Mouse (Mus musculus): Measurements from ENCODE around the gene Runx1. TPM values are rescaled to one million over a fixed set of nuclear protein-coding genes. Genes with fewer than 3 reads are reported as not detected.

Gene Runx1
- polyA plus RNA-seq, 1 experiment = 0.62 TPM

DNA sequence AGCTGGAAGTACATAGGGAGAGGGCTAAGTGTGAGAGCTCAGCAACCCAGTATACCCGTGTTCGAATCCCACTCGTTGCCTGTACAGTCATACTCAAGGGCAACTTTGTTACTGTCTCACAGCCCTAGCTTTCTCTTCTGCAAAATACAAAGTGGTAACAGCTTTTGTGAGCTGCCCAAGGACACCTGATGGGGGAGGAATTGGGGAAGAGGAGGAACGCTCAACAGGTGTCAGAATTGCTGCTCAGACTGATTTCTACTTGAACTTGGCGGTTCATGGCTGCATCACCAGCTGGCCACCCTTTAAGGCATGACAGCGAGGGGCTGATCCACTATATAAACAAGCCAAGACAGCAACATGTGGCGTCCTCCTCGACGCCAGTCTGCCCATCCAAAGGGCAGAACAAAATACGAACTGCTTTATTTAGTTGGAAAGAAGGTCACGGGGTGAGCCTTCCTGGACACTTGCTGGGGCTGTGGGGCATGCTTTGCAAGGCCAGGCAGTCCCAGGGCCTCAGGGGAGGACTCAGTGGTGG, 151.0 kb downstream of the Runx1 start:
- Histone ChIP-seq H3K4me3 (ENCODE audit: control insufficient read depth, low read depth, low read length) (no peak overlapping the region), H3K27ac (ENCODE audit: control insufficient read depth, insufficient read depth, low read depth, low read length) (no peak overlapping the region), H3K4me1 (ENCODE audit: control insufficient read depth, insufficient read depth, low read length) (peaks cover 3% of the 10 kb centered on the region), H3K27me3 (ENCODE audit: control insufficient read depth, insufficient read depth, low read length) (no peaks in the 10 kb centered on the region), H3K36me3 (ENCODE audit: control insufficient read depth, insufficient read depth, low read length) (no peaks in the 10 kb centered on the region)
- TF ChIP-seq POLR2A (IDR thresholded peaks at IDR 0.05; ENCODE audit: control insufficient read depth, low read depth, low read length) (no peak), CTCF (IDR thresholded peaks at IDR 0.05; ENCODE audit: control insufficient read depth, insufficient read depth, insufficient replicate concordance, low read depth, low read length) (no peak)

GRCm38 (mm10) chr16:92674121-92674816, 151.7 kb downstream of the Runx1 start:
- TF ChIP-seq POLR2A (IDR thresholded peaks at IDR 0.05; ENCODE audit: control insufficient read depth, low read depth, low read length) = no peak
- TF ChIP-seq CTCF (IDR thresholded peaks at IDR 0.05; ENCODE audit: control insufficient read depth, insufficient read depth, insufficient replicate concordance, low read depth, low read length) = no peak
- Histone ChIP-seq H3K36me3 (ENCODE audit: control insufficient read depth, insufficient read depth, low read length) (no peaks in the 10 kb centered on the region), H3K27me3 (ENCODE audit: control insufficient read depth, insufficient read depth, low read length) (no peaks in the 10 kb centered on the region), H3K4me1 (ENCODE audit: control insufficient read depth, insufficient read depth, low read length) (peaks cover 3% of the 10 kb centered on the region), H3K4me3 (ENCODE audit: control insufficient read depth, low read depth, low read length) (no peak overlapping the region), H3K27ac (ENCODE audit: control insufficient read depth, insufficient read depth, low read depth, low read length) (no peak overlapping the region)

DNA sequence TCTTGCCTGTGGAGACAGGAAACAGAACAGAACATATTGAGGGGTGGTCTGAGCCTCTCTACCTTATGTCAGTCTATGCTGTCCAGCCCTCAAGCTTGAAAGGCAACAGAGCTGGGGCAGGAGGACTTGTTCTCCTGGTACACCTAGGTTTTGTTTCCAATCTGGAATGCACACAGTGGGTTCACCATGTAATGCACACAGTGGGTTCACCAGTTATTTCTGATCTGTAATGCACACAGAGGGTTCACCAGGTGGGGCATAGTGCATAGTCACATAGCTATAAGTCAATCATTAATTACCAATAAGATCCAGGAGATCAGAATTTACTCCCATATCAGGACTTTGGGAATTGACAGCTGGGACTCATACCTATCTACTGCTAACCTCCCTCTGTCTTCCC, 157.1 kb downstream of the Runx1 start:
- Histone ChIP-seq H3K4me3 (ENCODE audit: control insufficient read depth, low read depth, low read length) (no peak overlapping the region), H3K4me1 (ENCODE audit: control insufficient read depth, insufficient read depth, low read length) (no peaks in the 10 kb centered on the region), H3K27ac (ENCODE audit: control insufficient read depth, insufficient read depth, low read depth, low read length) (no peak overlapping the region), H3K27me3 (ENCODE audit: control insufficient read depth, insufficient read depth, low read length) (no peaks in the 10 kb centered on the region), H3K36me3 (ENCODE audit: control insufficient read depth, insufficient read depth, low read length) (no peaks in the 10 kb centered on the region)
- TF ChIP-seq CTCF (IDR thresholded peaks at IDR 0.05; ENCODE audit: control insufficient read depth, insufficient read depth, insufficient replicate concordance, low read depth, low read length) = no peak

- Histone ChIP-seq H3K4me1 (ENCODE audit: control insufficient read depth, insufficient read depth, low read length) (no peaks in the 10 kb centered on the region), H3K27me3 (ENCODE audit: control insufficient read depth, insufficient read depth, low read length) (no peaks in the 10 kb centered on the region), H3K4me3 (ENCODE audit: control insufficient read depth, low read depth, low read length) (no peak overlapping the region), H3K27ac (ENCODE audit: control insufficient read depth, insufficient read depth, low read depth, low read length) (no peak overlapping the region), H3K36me3 (ENCODE audit: control insufficient read depth, insufficient read depth, low read length) (no peaks in the 10 kb centered on the region)
- TF ChIP-seq POLR2A (IDR thresholded peaks at IDR 0.05; ENCODE audit: control insufficient read depth, low read depth, low read length) (no peak), CTCF (IDR thresholded peaks at IDR 0.05; ENCODE audit: control insufficient read depth, insufficient read depth, insufficient replicate concordance, low read depth, low read length) (no peak)
Measured at GRCm38 (mm10) chr16:92661757-92662156, 164.2 kb downstream of the Runx1 start.

GRCm38 (mm10) chr16:92656750-92657149, 169.2 kb downstream of the Runx1 start:
- Histone ChIP-seq H3K4me1 (ENCODE audit: control insufficient read depth, insufficient read depth, low read length) (peaks cover 3% of the 10 kb centered on the region), H3K36me3 (ENCODE audit: control insufficient read depth, insufficient read depth, low read length) (no peaks in the 10 kb centered on the region), H3K27me3 (ENCODE audit: control insufficient read depth, insufficient read depth, low read length) (no peaks in the 10 kb centered on the region), H3K4me3 (ENCODE audit: control insufficient read depth, low read depth, low read length) (no peak overlapping the region), H3K27ac (ENCODE audit: control insufficient read depth, insufficient read depth, low read depth, low read length) (no peak overlapping the region)
- TF ChIP-seq POLR2A (IDR thresholded peaks at IDR 0.05; ENCODE audit: control insufficient read depth, low read depth, low read length) = no peak
- TF ChIP-seq CTCF (IDR thresholded peaks at IDR 0.05; ENCODE audit: control insufficient read depth, insufficient read depth, insufficient replicate concordance, low read depth, low read length) = no peak

GRCm38 (mm10) chr16:92654294-92654950, 171.5 kb downstream of the Runx1 start:
- no peak overlapping the region for H3K4me3 ChIP-seq (ENCODE audit: control insufficient read depth, low read depth, low read length)
- H3K4me1 ChIP-seq (ENCODE audit: control insufficient read depth, insufficient read depth, low read length) = peaks cover 3% of the 10 kb centered on the region
- TF ChIP-seq CTCF (IDR thresholded peaks at IDR 0.05; ENCODE audit: control insufficient read depth, insufficient read depth, insufficient replicate concordance, low read depth, low read length) (no peak), POLR2A (IDR thresholded peaks at IDR 0.05; ENCODE audit: control insufficient read depth, low read depth, low read length) (no peak)
- no peak overlapping the region for H3K27ac ChIP-seq (ENCODE audit: control insufficient read depth, insufficient read depth, low read depth, low read length)
- no peaks in the 10 kb centered on the region for H3K27me3 ChIP-seq (ENCODE audit: control insufficient read depth, insufficient read depth, low read length)
- H3K36me3 ChIP-seq (ENCODE audit: control insufficient read depth, insufficient read depth, low read length) = no peaks in the 10 kb centered on the region

DNA sequence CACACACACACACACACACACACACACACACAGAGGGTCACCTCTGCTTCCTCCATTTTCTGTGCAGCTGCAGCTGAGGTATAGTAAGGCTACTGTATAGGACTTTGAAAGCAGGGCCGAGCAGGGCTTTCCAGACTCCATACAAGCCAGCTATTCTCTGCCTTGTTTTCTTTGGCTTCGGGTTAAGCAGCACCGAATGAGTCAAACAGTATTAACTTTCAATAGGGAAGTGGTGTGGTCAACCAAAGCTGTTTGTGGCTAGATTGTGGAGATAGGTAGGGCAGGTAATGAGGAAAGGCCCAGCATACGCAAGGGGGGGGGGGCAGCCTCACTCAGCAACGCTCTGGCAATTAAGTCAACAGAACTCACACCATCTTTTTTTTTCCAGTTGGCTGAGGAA, 172.1 kb downstream of the Runx1 start:
- no peak overlapping the region for H3K4me3 ChIP-seq (ENCODE audit: control insufficient read depth, low read depth, low read length)
- H3K27ac ChIP-seq (ENCODE audit: control insufficient read depth, insufficient read depth, low read depth, low read length) = no peak overlapping the region
- no peaks in the 10 kb centered on the region for H3K27me3 ChIP-seq (ENCODE audit: control insufficient read depth, insufficient read depth, low read length)
- no peak for TF ChIP-seq POLR2A (IDR thresholded peaks at IDR 0.05; ENCODE audit: control insufficient read depth, low read depth, low read length)
- no peak for TF ChIP-seq CTCF (IDR thresholded peaks at IDR 0.05; ENCODE audit: control insufficient read depth, insufficient read depth, insufficient replicate concordance, low read depth, low read length)
- H3K4me1 ChIP-seq (ENCODE audit: control insufficient read depth, insufficient read depth, low read length) = peaks cover 3% of the 10 kb centered on the region
- no peaks in the 10 kb centered on the region for H3K36me3 ChIP-seq (ENCODE audit: control insufficient read depth, insufficient read depth, low read length)
